Mouse (Mus musculus): ENCODE data around the gene Tbx2.

DNA sequence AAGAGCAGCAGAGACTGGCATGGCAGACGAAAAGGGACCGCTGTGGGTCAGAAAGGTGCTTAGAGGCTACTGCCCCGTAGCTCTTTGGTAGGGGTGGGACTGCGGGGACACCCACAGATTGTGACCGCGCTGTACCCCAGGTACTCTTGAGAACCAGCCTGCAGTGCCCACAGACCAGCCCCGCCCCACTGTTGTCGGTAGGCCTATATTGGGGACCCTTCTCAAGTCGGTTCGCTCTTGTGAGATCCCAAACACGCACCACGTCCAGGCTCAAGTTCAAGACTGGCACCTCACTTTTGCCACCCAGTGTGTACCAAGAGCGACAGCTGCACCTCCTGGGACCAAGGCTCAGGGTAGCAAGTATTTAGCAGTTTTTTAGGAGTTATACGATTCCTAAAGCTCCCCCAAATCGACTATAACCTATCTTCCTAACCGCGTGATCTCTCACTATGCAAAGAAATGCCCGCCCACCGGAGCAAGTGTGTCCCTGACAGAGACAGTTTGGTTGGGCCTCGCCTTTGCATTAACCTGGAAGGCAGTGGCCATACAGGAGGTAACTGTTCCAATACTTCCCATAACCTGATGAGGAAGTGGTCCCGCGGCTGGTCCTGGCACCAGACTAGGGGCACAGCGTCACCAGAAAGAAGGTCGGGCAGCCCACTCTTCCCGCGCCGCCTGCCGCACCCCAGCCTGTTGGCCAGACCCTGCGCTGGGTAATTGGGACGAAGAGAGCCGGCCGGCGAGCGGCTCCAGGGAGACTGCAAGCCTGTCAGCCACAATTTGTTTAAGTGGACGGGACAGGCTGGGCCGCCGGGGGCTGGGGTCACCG is 3.4 kb upstream of the Tbx2 start:
- TF ChIP-seq CTCF (IDR thresholded peaks at IDR 0.05; ENCODE audit: borderline replicate concordance, control insufficient read depth, extremely low read depth, insufficient read depth, low read length, poor library complexity) (no peak), POLR2A (IDR thresholded peaks at IDR 0.05; ENCODE audit: control insufficient read depth, extremely low read depth, insufficient read depth, low read length, poor library complexity) (no peak)

All from thymus, adult 2 months (tissue).